Mouse (Mus musculus): ENCODE results near the gene Yeats4. TPM values are rescaled to one million over a fixed set of nuclear protein-coding genes. Genes with fewer than 3 reads are reported as not detected.
A peak's percentile ranks its signal among the peaks of the same experiment; 100 is the strongest.
"Not testable (repeated sequence)": the region's sequence is repeated elsewhere in the genome, so short reads cannot be mapped to it uniquely, and the experiment has no call there.

The Yeats4 gene
- polyA plus RNA-seq, 1 experiment from 2014 or later: 80.0 TPM

DNA sequence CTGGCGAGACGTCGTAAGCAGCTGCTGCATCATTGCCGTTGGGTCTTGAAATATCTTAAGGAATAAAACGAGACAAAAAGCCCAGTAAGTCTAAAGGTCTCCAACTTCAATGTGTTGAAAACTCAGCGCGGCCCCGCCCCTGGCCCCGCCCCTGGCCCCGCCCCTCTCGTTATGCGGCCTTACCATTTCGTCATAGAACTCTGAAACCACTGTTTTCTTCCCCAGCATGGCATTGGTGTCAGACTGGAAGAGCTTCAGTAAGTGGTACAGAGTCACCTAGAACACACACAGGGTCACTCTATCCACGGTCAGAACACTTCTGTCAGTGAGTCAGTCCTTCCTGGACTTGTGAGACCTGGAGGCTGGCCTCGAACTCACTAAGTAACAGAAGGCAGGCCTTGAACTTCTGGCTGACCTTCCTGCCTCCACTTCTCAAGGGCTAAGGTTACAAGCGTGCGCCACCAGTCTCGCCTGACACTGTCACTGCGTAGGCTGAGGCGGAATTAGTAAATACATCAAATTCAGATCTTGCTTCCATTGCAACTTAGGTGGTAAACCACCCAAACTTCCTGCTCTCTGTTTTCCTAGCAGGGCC lies 7.0 kb downstream of the Yeats4 start:
- H3K4me2 ChIP-seq: no peak overlapping the region
- WGBS: 86% methylated on average over 20 of the region's 20 CpGs
- no peaks in the 10 kb centered on the region for H3K27me3 ChIP-seq
- H3K27ac ChIP-seq: no peak overlapping the region
- no peak for ATAC-seq (ENCODE audit: insufficient number of reproducible peaks, insufficient read depth, low FRiP score, low TSS enrichment, low read depth)
- peaks cover 86% of the 10 kb centered on the region for H3K36me3 ChIP-seq
- H3K4me1 ChIP-seq: no peaks in the 10 kb centered on the region
- H3K9ac ChIP-seq: no peak overlapping the region
- no peak overlapping the region for H3K4me3 ChIP-seq
- no peaks in the 10 kb centered on the region for H3K9me3 ChIP-seq

DNA sequence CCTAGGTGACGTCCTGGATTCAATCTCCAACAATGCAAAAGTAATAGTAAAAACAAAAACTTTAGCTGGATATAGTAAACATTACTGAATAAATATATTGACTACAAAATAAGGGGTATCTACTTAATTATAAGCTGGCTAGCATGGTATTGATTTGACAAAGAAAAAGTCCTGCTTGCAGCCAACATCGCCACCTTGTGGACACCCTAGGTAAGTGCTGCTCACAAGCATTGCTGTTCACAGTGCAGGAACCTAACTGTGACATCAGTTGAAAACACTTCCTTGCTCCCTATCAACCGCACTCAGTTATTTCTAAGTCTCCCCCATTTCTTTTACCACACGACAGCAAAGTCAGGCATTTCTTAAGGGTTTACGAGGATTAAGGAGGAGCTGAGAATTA lies 7.5 kb downstream of the Yeats4 start:
- Histone ChIP-seq H3K36me3 (peaks cover 84% of the 10 kb centered on the region), H3K9me3 (no peaks in the 10 kb centered on the region), H3K27ac (no peak overlapping the region), H3K4me1 (no peaks in the 10 kb centered on the region), H3K27me3 (no peaks in the 10 kb centered on the region), H3K4me3 (no peak overlapping the region), H3K9ac (no peak overlapping the region), H3K4me2 (no peak overlapping the region)
- no peak for ATAC-seq (ENCODE audit: insufficient number of reproducible peaks, insufficient read depth, low FRiP score, low TSS enrichment, low read depth)
- WGBS: 69% methylated on average over 5 of the region's 5 CpGs

DNA sequence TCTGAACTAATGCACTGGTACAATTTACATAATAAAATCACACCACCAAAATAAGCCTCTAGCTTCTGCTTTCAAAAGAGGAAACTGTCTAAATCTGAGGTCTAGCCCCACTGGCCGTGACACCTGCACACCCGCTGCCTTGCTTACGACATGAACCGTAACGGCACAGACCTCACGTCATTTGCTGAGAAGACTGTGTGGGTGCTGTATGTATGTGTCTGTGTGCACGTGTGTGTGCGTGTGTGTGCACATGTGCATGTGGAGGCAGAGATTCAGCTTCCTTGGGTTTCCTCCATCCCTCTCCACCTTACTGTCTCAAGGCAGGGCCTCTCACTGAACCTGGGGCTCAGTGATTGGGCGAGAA lies 8.2 kb downstream of the Yeats4 start:
- Histone ChIP-seq H3K4me1 (no peaks in the 10 kb centered on the region), H3K4me2 (no peak overlapping the region), H3K36me3 (peaks cover 77% of the 10 kb centered on the region), H3K9me3 (no peaks in the 10 kb centered on the region), H3K27ac (no peak overlapping the region), H3K9ac (no peak overlapping the region), H3K27me3 (no peaks in the 10 kb centered on the region), H3K4me3 (no peak overlapping the region)
- 96% methylated on average over 9 of the region's 9 CpGs for WGBS
- no peak for ATAC-seq (ENCODE audit: insufficient number of reproducible peaks, insufficient read depth, low FRiP score, low TSS enrichment, low read depth)

DNA sequence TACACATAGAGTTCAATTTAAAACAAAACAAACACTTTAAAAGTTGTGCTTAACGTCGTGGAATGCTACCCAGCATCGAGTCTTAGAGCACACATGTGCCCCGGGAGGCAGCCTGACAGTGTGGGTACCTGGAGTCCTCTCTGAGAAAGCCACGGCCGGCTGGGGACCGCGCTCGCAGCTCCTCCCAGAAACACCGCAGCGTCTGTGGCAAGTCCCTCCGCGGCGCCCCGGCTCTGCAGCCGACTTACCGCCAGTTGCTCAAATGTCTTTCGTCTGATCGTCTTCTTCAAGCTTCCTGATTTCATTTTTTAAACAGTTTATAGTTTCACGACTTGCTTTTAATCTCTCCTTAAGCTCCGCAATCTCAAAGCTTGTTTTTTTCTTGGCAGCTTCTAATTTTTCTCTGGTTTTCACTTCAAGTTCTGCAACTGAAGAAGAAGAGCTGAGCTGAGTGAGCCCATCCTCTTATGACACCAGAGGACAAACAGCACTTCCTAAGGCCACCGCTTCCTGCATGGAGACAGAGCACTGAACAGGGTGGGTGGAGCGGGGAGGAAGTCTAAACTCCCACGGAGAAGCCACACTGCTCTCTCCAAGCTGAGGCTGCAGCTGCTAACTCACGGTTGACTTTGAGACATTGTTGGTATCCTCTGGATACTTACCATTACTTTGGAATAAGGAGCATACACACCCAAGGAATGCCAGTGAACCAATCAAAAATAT lies 8.7 kb downstream of the Yeats4 start:
- Histone ChIP-seq H3K36me3 (peaks cover 74% of the 10 kb centered on the region), H3K4me3 (no peak overlapping the region), H3K4me1 (no peaks in the 10 kb centered on the region), H3K9me3 (no peaks in the 10 kb centered on the region), H3K9ac (no peak overlapping the region), H3K4me2 (no peak overlapping the region), H3K27ac (no peak overlapping the region), H3K27me3 (no peaks in the 10 kb centered on the region)
- WGBS: 92% methylated on average over 25 of the region's 25 CpGs
- ATAC-seq (ENCODE audit: insufficient number of reproducible peaks, insufficient read depth, low FRiP score, low TSS enrichment, low read depth): no peak

DNA sequence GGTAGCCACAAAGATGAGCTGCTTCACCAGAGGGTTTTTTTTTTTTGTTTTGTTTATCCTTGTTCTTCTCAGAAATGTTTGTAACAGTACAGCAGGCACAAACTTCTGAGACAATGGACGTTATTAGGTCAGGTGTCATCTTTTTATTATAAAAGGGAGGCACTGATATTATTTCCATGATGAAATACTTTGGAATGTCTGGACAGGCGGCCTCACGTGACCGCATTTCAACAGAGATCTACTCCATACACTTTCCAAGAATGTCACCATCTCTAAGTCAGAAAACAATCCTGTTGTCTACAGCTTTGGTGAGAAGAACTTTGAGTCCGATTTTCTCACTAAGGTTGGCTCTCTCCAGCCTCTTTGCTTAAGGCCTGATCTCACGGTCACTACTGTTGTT lies 13.3 kb downstream of the Yeats4 start:
- 85% methylated on average over 6 of the region's 6 CpGs for WGBS
- H3K27me3 ChIP-seq: no peaks in the 10 kb centered on the region
- ATAC-seq (ENCODE audit: insufficient number of reproducible peaks, insufficient read depth, low FRiP score, low TSS enrichment, low read depth): no peak

DNA sequence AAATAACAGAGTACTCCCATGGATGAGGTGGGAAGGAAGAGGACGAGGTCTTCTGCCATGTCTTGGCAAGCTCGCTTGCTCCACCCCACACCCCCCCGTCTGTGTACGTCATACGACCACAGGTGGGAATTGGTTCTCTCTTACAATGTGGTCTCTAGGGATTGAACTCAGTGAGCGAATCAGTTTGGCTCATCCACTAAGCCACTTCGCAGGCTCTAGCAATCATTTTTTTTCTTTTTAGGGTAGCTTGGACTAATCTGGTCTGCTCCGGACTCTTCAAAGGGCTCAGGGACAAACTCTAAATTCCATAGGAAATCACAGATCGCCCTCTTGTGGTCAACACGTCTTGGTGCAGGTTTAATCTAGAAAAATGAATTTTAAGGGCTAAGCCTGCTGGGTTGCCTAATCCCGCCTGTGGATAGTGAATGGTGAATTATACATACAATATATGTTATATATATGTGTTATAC lies 14.8 kb downstream of the Yeats4 start:
- H3K4me1 ChIP-seq: no peaks in the 10 kb centered on the region
- peaks cover 17% of the 10 kb centered on the region for H3K36me3 ChIP-seq
- no peak overlapping the region for H3K27ac ChIP-seq
- no peaks in the 10 kb centered on the region for H3K27me3 ChIP-seq
- no peaks in the 10 kb centered on the region for H3K9me3 ChIP-seq
- peak overlapping the region; percentile 57 for H3K4me2 ChIP-seq
- ATAC-seq (ENCODE audit: insufficient number of reproducible peaks, insufficient read depth, low FRiP score, low TSS enrichment, low read depth): no peak
- 15% methylated on average over 11 of the region's 11 CpGs for WGBS
- peak overlapping the region; percentile 55 for H3K9ac ChIP-seq
- H3K4me3 ChIP-seq: peak overlapping the region; percentile 37

More for the DNA sequence above, 13.3 kb downstream of the Yeats4 start:
- no peak overlapping the region for H3K4me2 ChIP-seq
- H3K27ac ChIP-seq: no peak overlapping the region
- no peak overlapping the region for H3K4me3 ChIP-seq
- peaks cover 32% of the 10 kb centered on the region for H3K36me3 ChIP-seq
- H3K9ac ChIP-seq: no peak overlapping the region
- no peaks in the 10 kb centered on the region for H3K9me3 ChIP-seq
- no peaks in the 10 kb centered on the region for H3K4me1 ChIP-seq

DNA sequence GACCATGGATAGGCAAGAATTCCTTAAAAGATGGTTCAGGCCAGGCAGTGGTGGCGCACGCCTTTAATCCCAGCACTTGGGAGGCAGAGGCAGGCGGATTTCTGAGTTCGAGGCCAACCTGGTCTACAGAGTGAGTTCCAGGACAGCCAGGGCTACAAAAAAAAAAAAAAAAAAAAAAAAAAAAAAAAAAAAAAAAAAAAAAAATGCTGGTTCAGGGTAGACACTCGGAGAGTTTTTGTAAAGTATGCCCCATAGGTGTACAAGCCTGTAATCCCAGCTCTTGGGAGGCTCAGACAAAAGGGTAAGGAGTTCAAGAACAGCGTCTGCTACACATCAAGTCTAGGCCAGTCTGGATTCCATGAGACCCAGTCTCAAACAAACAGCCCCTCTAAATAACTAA lies 15.5 kb downstream of the Yeats4 start:
- H3K9me3 ChIP-seq; H3K4me1 ChIP-seq; H3K4me3 ChIP-seq; H3K4me2 ChIP-seq; H3K9ac ChIP-seq; H3K27me3 ChIP-seq; H3K27ac ChIP-seq; ATAC-seq (ENCODE audit: insufficient number of reproducible peaks, insufficient read depth, low FRiP score, low TSS enrichment, low read depth): not testable (repeated sequence)
- peaks cover 10% of the 10 kb centered on the region for H3K36me3 ChIP-seq
- WGBS: 90% methylated on average over 6 of the region's 6 CpGs

DNA sequence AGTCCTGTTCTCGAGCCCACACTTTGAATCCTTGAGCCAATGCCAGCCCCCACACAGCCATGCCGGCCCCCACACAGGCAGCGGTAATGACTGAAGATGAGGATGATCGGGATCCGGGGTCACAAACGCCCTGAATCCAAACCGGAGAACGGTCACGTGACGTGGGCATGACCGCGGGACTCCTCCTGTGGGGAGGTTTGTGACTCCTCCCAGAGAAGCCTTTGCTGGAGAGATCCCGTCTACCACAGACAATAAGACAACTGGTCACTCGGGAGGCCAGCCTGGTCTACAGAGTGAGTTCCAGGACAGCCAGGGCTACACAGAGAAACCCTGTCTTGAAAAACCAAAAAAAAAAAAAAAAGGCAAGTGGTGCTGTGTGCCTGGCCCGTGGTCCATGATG lies 16.1 kb downstream of the Yeats4 start:
- WGBS: 82% methylated on average over 15 of the region's 15 CpGs
- no peak for ATAC-seq (ENCODE audit: insufficient number of reproducible peaks, insufficient read depth, low FRiP score, low TSS enrichment, low read depth)
- peaks cover 9% of the 10 kb centered on the region for H3K36me3 ChIP-seq
- H3K27ac ChIP-seq: no peak overlapping the region
- H3K27me3 ChIP-seq: no peaks in the 10 kb centered on the region
- H3K9ac ChIP-seq: no peak overlapping the region
- peaks cover 5% of the 10 kb centered on the region for H3K4me1 ChIP-seq
- no peak overlapping the region for H3K4me2 ChIP-seq
- no peaks in the 10 kb centered on the region for H3K9me3 ChIP-seq
- no peak overlapping the region for H3K4me3 ChIP-seq

DNA sequence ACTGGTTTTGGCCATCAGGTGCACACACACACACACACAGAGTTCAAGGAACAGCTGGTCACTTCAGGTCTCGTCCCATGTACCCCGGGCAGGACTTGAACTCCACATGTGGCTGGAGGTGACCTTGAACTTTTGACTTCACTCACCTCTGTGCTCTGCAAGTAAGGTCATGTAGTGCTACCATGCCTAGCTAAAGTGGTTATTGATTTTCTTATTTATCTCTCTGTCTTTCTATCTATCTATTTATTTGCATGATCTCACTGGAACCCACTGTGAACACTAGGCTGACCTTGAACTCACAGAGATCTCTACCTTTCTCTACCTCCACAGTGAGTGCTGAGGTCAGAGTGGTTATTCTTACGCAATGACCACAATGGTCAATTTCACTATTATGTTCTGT lies 18.2 kb downstream of the Yeats4 start:
- peaks cover 12% of the 10 kb centered on the region for H3K4me1 ChIP-seq
- no peak overlapping the region for H3K9ac ChIP-seq
- no peak overlapping the region for H3K27ac ChIP-seq
- no peak overlapping the region for H3K4me2 ChIP-seq
- 87% methylated on average over 3 of the region's 3 CpGs for WGBS
- H3K9me3 ChIP-seq: no peaks in the 10 kb centered on the region
- H3K27me3 ChIP-seq: no peaks in the 10 kb centered on the region
- no peak for ATAC-seq (ENCODE audit: insufficient number of reproducible peaks, insufficient read depth, low FRiP score, low TSS enrichment, low read depth)
- H3K36me3 ChIP-seq: no peaks in the 10 kb centered on the region
- H3K4me3 ChIP-seq: no peak overlapping the region

DNA sequence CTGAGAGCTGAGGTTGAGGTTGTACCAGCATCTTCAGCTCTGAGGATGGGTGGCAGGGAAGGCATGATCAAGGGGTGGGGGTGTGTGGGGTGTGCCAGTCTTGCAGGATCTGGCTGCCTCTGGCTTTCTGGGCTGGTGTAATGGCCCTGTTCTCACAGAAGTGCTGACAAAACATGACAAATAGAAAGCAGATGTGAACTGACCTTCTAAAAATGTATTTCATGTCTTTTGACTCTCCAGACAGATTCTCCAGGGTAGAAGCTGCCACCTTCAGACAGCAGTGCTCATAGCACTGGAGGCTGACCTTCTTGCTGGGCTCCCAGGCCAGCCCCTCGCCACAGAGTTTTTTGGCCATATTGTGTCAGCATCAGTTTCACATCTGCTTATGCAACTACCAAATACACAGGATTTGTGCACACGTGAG lies 20.7 kb downstream of the Yeats4 start:
- Histone ChIP-seq H3K4me1 (peaks cover 18% of the 10 kb centered on the region), H3K4me2 (no peak overlapping the region), H3K27ac (0 out of 2 replicates have a peak overlapping the region, but pooled peaks have one; percentile 1), H3K9ac (no peak overlapping the region), H3K4me3 (no peak overlapping the region), H3K36me3 (no peaks in the 10 kb centered on the region), H3K9me3 (no peaks in the 10 kb centered on the region), H3K27me3 (no peaks in the 10 kb centered on the region)
- ATAC-seq (ENCODE audit: insufficient number of reproducible peaks, insufficient read depth, low FRiP score, low TSS enrichment, low read depth): no peak
- 46% methylated on average over 2 of the region's 2 CpGs for WGBS

DNA sequence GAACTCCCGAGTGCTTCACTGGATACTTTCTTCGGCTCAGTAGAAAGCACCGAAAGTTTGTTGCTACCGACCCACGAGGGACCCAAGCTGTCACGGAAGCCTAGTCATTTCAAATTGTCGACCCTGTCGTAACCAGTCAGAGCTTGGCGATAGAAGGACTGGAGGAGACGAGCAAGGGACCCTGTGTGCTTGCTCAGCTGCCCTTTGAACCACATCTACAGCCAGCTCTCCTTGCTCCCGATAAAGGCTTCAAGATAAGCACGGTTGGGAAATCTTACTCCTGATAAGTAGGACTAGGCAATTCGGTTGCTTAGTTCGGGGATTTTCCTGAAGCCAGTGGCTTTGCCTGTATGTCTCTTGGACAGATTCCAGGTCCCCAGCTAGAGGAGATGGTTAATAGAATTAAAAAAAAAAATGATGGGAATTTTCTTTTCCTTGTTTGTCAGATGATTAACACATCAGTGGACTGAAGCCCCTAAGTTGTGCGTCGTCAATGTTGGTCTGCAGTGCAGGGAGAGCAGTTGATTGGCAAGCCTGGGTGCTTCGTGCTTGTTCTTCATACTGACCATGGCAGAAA lies 21.2 kb downstream of the Yeats4 start:
- WGBS: 71% methylated on average over 17 of the region's 17 CpGs
- Histone ChIP-seq H3K9me3 (no peaks in the 10 kb centered on the region), H3K4me3 (no peak overlapping the region), H3K36me3 (no peaks in the 10 kb centered on the region), H3K9ac (no peak overlapping the region), H3K27me3 (no peaks in the 10 kb centered on the region), H3K27ac (0 out of 2 replicates have a peak overlapping the region, but pooled peaks have one; percentile 1), H3K4me1 (peaks cover 18% of the 10 kb centered on the region), H3K4me2 (no peak overlapping the region)
- no peak for ATAC-seq (ENCODE audit: insufficient number of reproducible peaks, insufficient read depth, low FRiP score, low TSS enrichment, low read depth)

DNA sequence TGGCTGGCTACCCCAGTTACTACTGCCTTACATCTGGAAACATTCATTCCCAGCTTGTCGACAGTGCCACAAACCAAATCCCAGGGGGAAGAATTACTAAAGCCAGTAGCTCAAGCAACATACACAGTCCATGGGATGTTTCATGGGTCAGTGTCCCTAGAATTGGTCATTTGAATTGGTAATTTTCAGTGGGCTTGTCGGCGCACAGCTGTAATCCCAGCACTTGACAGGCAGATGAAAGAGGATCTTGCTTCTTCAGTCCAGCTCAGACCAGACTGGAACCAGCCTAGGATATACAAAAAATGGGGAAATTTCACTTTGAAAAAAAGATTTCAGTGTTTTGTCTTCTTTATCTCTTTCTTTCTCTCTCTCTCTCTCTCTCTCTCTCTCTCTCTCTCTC lies 24.6 kb downstream of the Yeats4 start:
- peaks cover 18% of the 10 kb centered on the region for H3K4me1 ChIP-seq
- 37% methylated on average over 3 of the region's 3 CpGs for WGBS
- no peak overlapping the region for H3K27ac ChIP-seq
- no peaks in the 10 kb centered on the region for H3K9me3 ChIP-seq
- H3K27me3 ChIP-seq: no peaks in the 10 kb centered on the region
- no peak overlapping the region for H3K4me2 ChIP-seq
- no peak for ATAC-seq (ENCODE audit: insufficient number of reproducible peaks, insufficient read depth, low FRiP score, low TSS enrichment, low read depth)
- H3K9ac ChIP-seq: no peak overlapping the region
- H3K4me3 ChIP-seq: no peak overlapping the region
- H3K36me3 ChIP-seq: no peaks in the 10 kb centered on the region
